Mouse (Mus musculus): ENCODE data around the gene Ldb2.

DNA sequence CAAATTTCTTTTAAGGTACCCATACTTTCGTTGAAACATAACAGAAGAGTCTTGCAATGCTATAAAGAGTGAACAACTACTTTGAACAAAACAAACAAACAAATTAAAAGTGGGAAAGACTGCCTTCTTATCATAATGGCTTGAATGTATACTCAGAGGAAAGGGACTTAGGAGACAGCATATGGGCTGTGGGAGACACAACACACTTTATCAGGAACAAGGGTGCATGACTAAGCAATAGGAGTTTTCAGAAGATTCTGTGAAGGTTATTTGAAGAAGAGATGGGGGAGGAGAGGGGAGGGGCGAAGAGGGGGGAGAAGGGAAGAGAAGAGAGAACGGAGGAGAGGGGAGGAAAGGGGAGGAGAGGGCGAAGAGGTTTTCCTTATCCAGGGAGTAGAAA is 334.2 kb downstream of the Ldb2 start:
- no peak for TF ChIP-seq CTCF (IDR thresholded peaks at IDR 0.05)
- no peak for TF ChIP-seq EP300 (IDR thresholded peaks at IDR 0.05)

Measured in lung, postnatal 0 days (tissue).